Mouse (Mus musculus): Measurements from ENCODE around the gene Tenm2. TPM values are rescaled to one million over a fixed set of nuclear protein-coding genes. Genes with fewer than 3 reads are reported as not detected.

The Tenm2 gene
- polyA plus RNA-seq, 1 experiment from 2014 or later = 39.5 TPM

GRCm38 (mm10) chr11:36307276-36307675 lies 928.5 kb downstream of the Tenm2 start:
- ATAC-seq (replicated peaks) = 0 out of 2 replicates have a peak, but pooled peaks have one; percentile 29
- Histone ChIP-seq H3K4me3 (no peak overlapping the region), H3K27ac (replicated peaks) (no peak overlapping the region), H3K27me3 (no peaks in the 10 kb centered on the region), H3K9me3 (no peaks in the 10 kb centered on the region), H3K4me2 (replicated peaks) (no peak overlapping the region), H3K4me1 (peaks cover 8% of the 10 kb centered on the region), H3K36me3 (no peaks in the 10 kb centered on the region), H3K9ac (replicated peaks) (no peak overlapping the region)
- WGBS = 87% methylated on average over 6 of the region's 6 CpGs

DNA sequence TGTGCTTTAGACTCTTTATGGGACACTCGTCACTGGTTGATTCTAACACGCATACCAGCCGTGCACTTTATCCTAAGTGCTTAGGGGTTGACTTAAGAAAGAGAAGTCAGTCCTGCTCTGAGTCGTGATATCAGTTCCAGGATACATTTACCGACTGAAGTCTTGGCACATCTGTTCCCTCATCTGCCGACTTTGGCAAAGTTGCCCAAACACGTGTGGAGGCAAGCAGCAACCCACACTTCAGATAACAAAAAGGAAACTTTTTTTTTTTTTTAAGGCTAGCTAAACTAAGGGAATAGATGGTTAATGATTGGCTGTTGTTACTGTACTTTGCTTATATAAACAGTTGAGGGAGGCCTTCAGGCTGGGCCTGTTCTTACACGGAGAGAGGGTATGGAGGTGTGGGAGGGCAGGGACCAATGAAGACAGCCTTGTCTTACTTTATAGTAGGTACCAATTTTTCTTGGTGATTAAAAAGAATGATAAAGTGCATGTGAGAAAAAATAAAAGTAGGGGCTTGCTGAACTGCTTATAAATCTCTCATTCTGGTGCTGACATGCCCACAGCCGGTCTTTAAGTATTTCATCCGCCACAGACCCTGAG lies 930.3 kb downstream of the Tenm2 start:
- H3K4me1 ChIP-seq = peaks cover 14% of the 10 kb centered on the region
- no peak overlapping the region for H3K27ac ChIP-seq (replicated peaks)
- no peaks in the 10 kb centered on the region for H3K9me3 ChIP-seq
- no peak overlapping the region for H3K4me3 ChIP-seq
- no peak overlapping the region for H3K4me2 ChIP-seq (replicated peaks)
- ATAC-seq (replicated peaks) = no peak
- H3K9ac ChIP-seq (replicated peaks) = no peak overlapping the region
- no peaks in the 10 kb centered on the region for H3K27me3 ChIP-seq
- WGBS = 89% methylated on average over 10 of the region's 10 CpGs
- no peaks in the 10 kb centered on the region for H3K36me3 ChIP-seq

DNA sequence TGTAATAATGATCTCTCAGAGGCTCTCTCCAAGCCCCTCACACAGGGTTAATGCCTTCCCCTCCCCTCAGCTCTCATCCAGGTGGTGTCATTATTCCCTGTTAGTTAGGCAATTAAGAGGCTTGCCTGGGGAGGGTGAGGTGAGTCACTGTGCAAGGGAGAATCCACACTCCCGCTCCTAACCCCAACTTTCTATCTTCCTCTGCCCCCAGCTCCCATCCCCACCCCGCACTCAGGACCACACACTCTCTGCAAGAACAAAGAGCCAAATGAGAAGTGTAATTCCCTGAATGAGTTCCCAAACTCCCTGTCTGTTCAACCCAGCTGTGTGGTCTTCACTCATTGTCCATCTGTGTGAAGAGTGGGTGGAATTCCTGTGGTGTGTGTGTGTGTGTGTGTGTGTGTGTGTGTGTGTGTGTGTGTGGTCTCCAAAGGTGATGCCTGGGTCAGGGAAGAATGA lies 932.8 kb downstream of the Tenm2 start:
- Histone ChIP-seq H3K4me2 (replicated peaks) (no peak overlapping the region), H3K4me1 (peaks cover 14% of the 10 kb centered on the region), H3K36me3 (no peaks in the 10 kb centered on the region), H3K27ac (replicated peaks) (no peak overlapping the region), H3K9ac (replicated peaks) (no peak overlapping the region), H3K9me3 (no peaks in the 10 kb centered on the region), H3K27me3 (no peaks in the 10 kb centered on the region), H3K4me3 (no peak overlapping the region)
- peak; percentile 43; the same call in 1 of the 2 replicates for ATAC-seq (replicated peaks)
- WGBS = 11% methylated on average over 2 of the region's 2 CpGs

GRCm38 (mm10) chr11:36302096-36302495 lies 933.7 kb downstream of the Tenm2 start:
- no peaks in the 10 kb centered on the region for H3K27me3 ChIP-seq
- no peak overlapping the region for H3K4me2 ChIP-seq (replicated peaks)
- H3K36me3 ChIP-seq = no peaks in the 10 kb centered on the region
- H3K9me3 ChIP-seq = no peaks in the 10 kb centered on the region
- no peak for ATAC-seq (replicated peaks)
- H3K9ac ChIP-seq (replicated peaks) = no peak overlapping the region
- 47% methylated on average over 7 of the region's 7 CpGs for WGBS
- no peak overlapping the region for H3K27ac ChIP-seq (replicated peaks)
- no peak overlapping the region for H3K4me3 ChIP-seq
- H3K4me1 ChIP-seq = peaks cover 14% of the 10 kb centered on the region

GRCm38 (mm10) chr11:36296568-36296967 lies 939.2 kb downstream of the Tenm2 start:
- Histone ChIP-seq H3K4me1 (no peaks in the 10 kb centered on the region), H3K27me3 (no peaks in the 10 kb centered on the region), H3K9me3 (no peaks in the 10 kb centered on the region), H3K9ac (replicated peaks) (no peak overlapping the region), H3K4me3 (no peak overlapping the region), H3K36me3 (no peaks in the 10 kb centered on the region), H3K27ac (replicated peaks) (no peak overlapping the region), H3K4me2 (replicated peaks) (no peak overlapping the region)
- WGBS = 63% methylated on average over 3 of the region's 3 CpGs
- ATAC-seq (replicated peaks) = no peak

GRCm38 (mm10) chr11:36292206-36292605 lies 943.6 kb downstream of the Tenm2 start:
- H3K27me3 ChIP-seq = no peaks in the 10 kb centered on the region
- H3K9me3 ChIP-seq = no peaks in the 10 kb centered on the region
- H3K9ac ChIP-seq (replicated peaks) = no peak overlapping the region
- no peak overlapping the region for H3K27ac ChIP-seq (replicated peaks)
- no peak overlapping the region for H3K4me3 ChIP-seq
- no peak for ATAC-seq (replicated peaks)
- H3K4me2 ChIP-seq (replicated peaks) = no peak overlapping the region
- no peaks in the 10 kb centered on the region for H3K4me1 ChIP-seq
- no peaks in the 10 kb centered on the region for H3K36me3 ChIP-seq
- 55% methylated on average over 6 of the region's 6 CpGs for WGBS

- no peaks in the 10 kb centered on the region for H3K27me3 ChIP-seq
- no peaks in the 10 kb centered on the region for H3K36me3 ChIP-seq
- H3K4me2 ChIP-seq (replicated peaks) = no peak overlapping the region
- H3K27ac ChIP-seq (replicated peaks) = no peak overlapping the region
- no peaks in the 10 kb centered on the region for H3K4me1 ChIP-seq
- no peak for ATAC-seq (replicated peaks)
- H3K4me3 ChIP-seq = no peak overlapping the region
- WGBS = 92% methylated on average over 6 of the region's 6 CpGs
- H3K9ac ChIP-seq (replicated peaks) = no peak overlapping the region
- no peaks in the 10 kb centered on the region for H3K9me3 ChIP-seq
These were observed 949.5 kb downstream of the Tenm2 start for GRCm38 (mm10) chr11:36286246-36286645.

GRCm38 (mm10) chr11:36280533-36280932 lies 955.2 kb downstream of the Tenm2 start:
- H3K36me3 ChIP-seq = no peaks in the 10 kb centered on the region
- H3K4me3 ChIP-seq = no peak overlapping the region
- 64% methylated on average over 7 of the region's 7 CpGs for WGBS
- no peaks in the 10 kb centered on the region for H3K9me3 ChIP-seq
- no peak for ATAC-seq (replicated peaks)
- no peaks in the 10 kb centered on the region for H3K27me3 ChIP-seq
- H3K9ac ChIP-seq (replicated peaks) = no peak overlapping the region
- H3K4me1 ChIP-seq = no peaks in the 10 kb centered on the region
- H3K27ac ChIP-seq (replicated peaks) = no peak overlapping the region
- H3K4me2 ChIP-seq (replicated peaks) = no peak overlapping the region

DNA sequence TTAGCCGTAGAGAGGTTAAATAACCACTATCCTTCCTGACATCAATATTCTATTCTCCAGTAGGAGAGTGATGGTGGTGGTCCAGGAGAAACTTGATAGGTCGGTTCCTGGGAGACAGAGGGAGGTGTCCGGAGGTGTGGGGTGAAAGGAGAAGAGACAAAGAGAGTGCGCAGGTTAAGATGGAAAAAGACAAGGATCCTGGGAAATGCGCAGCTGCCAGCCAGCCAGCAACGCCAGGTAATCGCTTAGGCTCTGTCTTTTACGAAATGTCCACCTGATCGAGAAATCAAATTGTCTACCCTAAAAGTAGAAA lies 957.9 kb downstream of the Tenm2 start:
- 88% methylated on average over 9 of the region's 9 CpGs for WGBS
- Histone ChIP-seq H3K4me1 (no peaks in the 10 kb centered on the region), H3K27ac (replicated peaks) (no peak overlapping the region), H3K4me3 (no peak overlapping the region), H3K36me3 (no peaks in the 10 kb centered on the region), H3K9me3 (no peaks in the 10 kb centered on the region), H3K9ac (replicated peaks) (no peak overlapping the region), H3K27me3 (no peaks in the 10 kb centered on the region), H3K4me2 (replicated peaks) (no peak overlapping the region)
- ATAC-seq (replicated peaks) = no peak

- Histone ChIP-seq H3K9me3 (no peaks in the 10 kb centered on the region), H3K27me3 (no peaks in the 10 kb centered on the region), H3K36me3 (no peaks in the 10 kb centered on the region), H3K9ac (replicated peaks) (no peak overlapping the region), H3K4me1 (no peaks in the 10 kb centered on the region), H3K4me3 (no peak overlapping the region), H3K27ac (replicated peaks) (no peak overlapping the region), H3K4me2 (replicated peaks) (no peak overlapping the region)
- no peak for ATAC-seq (replicated peaks)
- WGBS = 74% methylated on average over 20 of the region's 20 CpGs
These were observed 958.4 kb downstream of the Tenm2 start for GRCm38 (mm10) chr11:36277192-36277902.

DNA sequence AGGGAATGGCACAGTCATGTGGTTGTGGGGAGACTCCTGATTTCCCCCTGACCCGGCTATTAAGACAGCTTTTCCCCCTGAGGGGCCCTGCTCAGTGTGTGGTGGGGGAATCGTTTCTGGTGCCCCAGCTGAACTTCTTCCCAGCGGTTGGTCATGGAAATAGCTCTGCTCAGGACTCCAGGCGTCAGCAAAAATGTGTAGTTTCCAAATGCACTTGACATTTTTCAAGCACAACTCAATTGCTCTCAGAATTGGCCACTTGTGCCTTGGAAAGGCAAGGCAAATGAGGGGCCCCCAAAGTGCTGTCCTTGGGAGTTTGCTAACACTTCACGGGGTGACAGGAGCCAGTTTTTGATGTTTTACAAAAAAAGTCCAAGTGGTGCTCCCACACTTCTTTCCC lies 959.7 kb downstream of the Tenm2 start:
- 29% methylated on average over 5 of the region's 5 CpGs for WGBS
- no peaks in the 10 kb centered on the region for H3K36me3 ChIP-seq
- H3K4me2 ChIP-seq (replicated peaks) = no peak overlapping the region
- no peak overlapping the region for H3K27ac ChIP-seq (replicated peaks)
- no peak overlapping the region for H3K9ac ChIP-seq (replicated peaks)
- no peaks in the 10 kb centered on the region for H3K27me3 ChIP-seq
- no peak overlapping the region for H3K4me3 ChIP-seq
- ATAC-seq (replicated peaks) = no peak
- no peaks in the 10 kb centered on the region for H3K9me3 ChIP-seq
- 0 out of 2 replicates have a peak, but pooled peaks cover 4% of the 10 kb centered on the region for H3K4me1 ChIP-seq

DNA sequence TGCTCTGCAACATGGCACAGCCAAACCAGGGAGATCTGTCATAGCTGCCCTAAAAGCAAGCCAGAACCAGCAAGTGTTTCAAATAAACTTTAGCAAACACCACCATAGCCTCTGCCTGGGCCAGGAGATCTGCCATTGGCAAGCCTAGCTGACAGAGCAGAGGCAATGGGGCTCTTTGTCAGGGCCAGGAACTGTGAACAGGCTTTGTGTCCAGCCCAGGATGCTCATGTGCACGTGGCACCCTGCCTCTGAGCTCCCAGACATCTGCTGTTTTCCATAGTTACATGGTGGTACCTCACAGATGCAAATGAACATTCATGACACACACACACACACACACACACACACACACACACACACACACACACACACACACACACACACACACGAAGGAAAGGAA lies 963.6 kb downstream of the Tenm2 start:
- Histone ChIP-seq H3K4me3 (no peak overlapping the region), H3K9me3 (no peaks in the 10 kb centered on the region), H3K27me3 (no peaks in the 10 kb centered on the region), H3K9ac (replicated peaks) (no peak overlapping the region), H3K4me1 (peaks cover 6% of the 10 kb centered on the region; the same call in 1 of the 2 replicates), H3K36me3 (no peaks in the 10 kb centered on the region), H3K4me2 (replicated peaks) (no peak overlapping the region), H3K27ac (replicated peaks) (peak overlapping the region; percentile 37; the same call in 1 of the 2 replicates)
- 28% methylated on average over 2 of the region's 2 CpGs for WGBS
- peak; percentile 85 for ATAC-seq (replicated peaks)

DNA sequence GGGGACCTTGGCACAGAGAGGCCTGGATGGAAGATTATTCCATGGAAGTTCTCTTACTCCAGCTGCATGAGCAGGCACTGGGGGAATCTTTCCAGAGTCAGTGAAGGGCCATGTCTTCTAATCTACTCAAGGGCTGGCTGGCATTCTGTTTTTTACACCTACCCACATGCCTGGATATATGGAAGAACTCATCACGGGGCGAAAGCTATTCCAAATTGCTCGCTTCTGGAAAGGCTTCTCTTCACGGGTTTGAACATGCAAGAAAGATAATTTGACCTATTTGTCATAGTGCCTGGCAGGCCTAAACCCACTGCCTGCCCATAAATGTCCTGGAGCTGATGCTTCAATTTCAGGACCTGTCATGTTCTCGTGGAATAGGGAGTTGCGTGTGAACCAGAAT lies 965.8 kb downstream of the Tenm2 start:
- no peak overlapping the region for H3K9ac ChIP-seq (replicated peaks)
- WGBS = 88% methylated on average over 6 of the region's 6 CpGs
- no peak overlapping the region for H3K27ac ChIP-seq (replicated peaks)
- peaks cover 14% of the 10 kb centered on the region for H3K4me1 ChIP-seq
- no peaks in the 10 kb centered on the region for H3K36me3 ChIP-seq
- no peaks in the 10 kb centered on the region for H3K9me3 ChIP-seq
- no peak overlapping the region for H3K4me3 ChIP-seq
- no peak overlapping the region for H3K4me2 ChIP-seq (replicated peaks)
- ATAC-seq (replicated peaks) = no peak
- no peaks in the 10 kb centered on the region for H3K27me3 ChIP-seq

Measured in forebrain, embryonic 15.5 days (tissue).